Mouse (Mus musculus): ENCODE results near the gene Slc17a1. TPM values are rescaled to one million over a fixed set of nuclear protein-coding genes. Genes with fewer than 3 reads are reported as not detected.

Gene Slc17a1
- polyA plus RNA-seq (2017; shearing (Covaris generic)), result under 1 TPM in 1 of 2 experiments, not detected in 1; 0.16 TPM

GRCm38 (mm10) chr13:23867405-23867804, at the start of gene Slc17a1:
Gene Slc17a1, plus strand, starts transcription at chr13:23867750.
- ATAC-seq, result no peak

- ATAC-seq, result no peak
Observed at GRCm38 (mm10) chr13:23820179-23820940, 47.2 kb upstream of the Slc17a1 start.

- no peak for ATAC-seq
Observed at GRCm38 (mm10) chr13:23822213-23822612, 45.3 kb upstream of the Slc17a1 start.

GRCm38 (mm10) chr13:23826606-23827005, 40.9 kb upstream of the Slc17a1 start:
- no peak for ATAC-seq

GRCm38 (mm10) chr13:23833053-23833452, 34.5 kb upstream of the Slc17a1 start:
- ATAC-seq, result no peak

GRCm38 (mm10) chr13:23834836-23835235, 32.7 kb upstream of the Slc17a1 start:
- no peak for ATAC-seq

- ATAC-seq, result no peak
Observed at GRCm38 (mm10) chr13:23836630-23837029, 30.9 kb upstream of the Slc17a1 start.

GRCm38 (mm10) chr13:23839308-23839707, 28.2 kb upstream of the Slc17a1 start, which contains the start of gene Slc17a3:
Gene Slc17a3, plus strand, starts transcription at chr13:23839434.
- no peak for ATAC-seq

- ATAC-seq, result no peak
Observed at GRCm38 (mm10) chr13:23845851-23846250, 21.7 kb upstream of the Slc17a1 start.

- no peak for ATAC-seq
Observed at GRCm38 (mm10) chr13:23849299-23849698, 18.3 kb upstream of the Slc17a1 start.

GRCm38 (mm10) chr13:23856401-23856800, 11.1 kb upstream of the Slc17a1 start:
- no peak for ATAC-seq

GRCm38 (mm10) chr13:23861815-23862214, 5.7 kb upstream of the Slc17a1 start:
- ATAC-seq, result no peak

GRCm38 (mm10) chr13:23864711-23865110, 2.8 kb upstream of the Slc17a1 start:
- no peak for ATAC-seq

- ATAC-seq, result no peak
Observed at GRCm38 (mm10) chr13:23866086-23866710, 1.4 kb upstream of the Slc17a1 start.

- ATAC-seq, result no peak
Observed at GRCm38 (mm10) chr13:23867000-23867399, 550 bp upstream of the Slc17a1 start.

- ATAC-seq, result no peak
Observed at GRCm38 (mm10) chr13:23868790-23869533, 1.4 kb downstream of the Slc17a1 start.

GRCm38 (mm10) chr13:23869996-23870395, 2.4 kb downstream of the Slc17a1 start:
- no peak for ATAC-seq

GRCm38 (mm10) chr13:23873141-23873540, 5.6 kb downstream of the Slc17a1 start:
- ATAC-seq, result no peak

GRCm38 (mm10) chr13:23879106-23879505, 11.6 kb downstream of the Slc17a1 start:
- no peak for ATAC-seq

- ATAC-seq, result no peak
Observed at GRCm38 (mm10) chr13:23879636-23880035, 12.1 kb downstream of the Slc17a1 start.

GRCm38 (mm10) chr13:23885540-23885939, 18.0 kb downstream of the Slc17a1 start:
- no peak for ATAC-seq

- ATAC-seq, result no peak
Observed at GRCm38 (mm10) chr13:23887026-23887725, 19.6 kb downstream of the Slc17a1 start.
